Mouse (Mus musculus) lung, embryonic 15.5 days (tissue): ENCODE data around the gene Gabrb3. TPM values are rescaled to one million over a fixed set of nuclear protein-coding genes. Genes with fewer than 3 reads are reported as not detected.
"Not testable (repeated sequence)": the region's sequence is repeated elsewhere in the genome, so short reads cannot be mapped to it uniquely, and the experiment has no call there.

Source experiments
- ATAC-seq: fragments of 200-750 bp; cut with Nextera tagmentation; 2 replicates; pipeline ENCODE4 v1.8.0; 2017; ENCODE audit warnings: moderate number of reproducible peaks, borderline replicate concordance; ENCODE audit not compliant: low FRiP score, low TSS enrichment; ENCODE audit errors: extremely low read depth
- H3K27ac ChIP-seq: fragments of 300-500 bp; sonication (generic); 2 replicates; pipeline ENCODE4 v1.5.1; 2015; ENCODE audit warnings: moderate library complexity, mild to moderate bottlenecking, inconsistent platforms
- H3K27me3 ChIP-seq: fragments of 300-500 bp; sonication (generic); 2 replicates; pipeline ENCODE4 v1.6.1; 2015; ENCODE audit warnings: inconsistent platforms
- H3K36me3 ChIP-seq: fragments of 300-500 bp; sonication (generic); 2 replicates; pipeline ENCODE4 v1.6.1; 2015; ENCODE audit warnings: inconsistent platforms
- H3K4me1 ChIP-seq: fragments of 300-500 bp; sonication (generic); 2 replicates; pipeline ENCODE4 v1.6.1; 2015; ENCODE audit warnings: inconsistent platforms
- H3K4me2 ChIP-seq: fragments of 300-500 bp; sonication (generic); 2 replicates; pipeline ENCODE4 v1.6.1; 2015; ENCODE audit warnings: inconsistent platforms, mild to moderate bottlenecking, moderate library complexity
- H3K4me3 ChIP-seq: fragments of 300-500 bp; sonication (generic); 2 replicates; pipeline ENCODE4 v1.5.1; 2015; ENCODE audit warnings: mild to moderate bottlenecking, inconsistent platforms
- H3K9ac ChIP-seq: fragments of 300-500 bp; sonication (generic); 2 replicates; pipeline ENCODE4 v1.6.1; 2015; ENCODE audit warnings: inconsistent platforms
- H3K9me3 ChIP-seq: fragments of 300-500 bp; sonication (generic); 2 replicates; pipeline ENCODE4 v1.6.1; 2016; ENCODE audit warnings: inconsistent platforms
- WGBS: fragments of 180-500 bp; shearing (Covaris S2); methylation state at CpG from one replicate; pipeline ENCODE4 v1.1.7; 2015; 5-methylcytosine and 5-hydroxymethylcytosine counted together
- microRNA-seq: library from miRNA; unstranded; fragments of <30 nt; microRNA quantifications from one replicate; pipeline ENCODE4, GENCODE M21; 2016
- polyA plus RNA-seq: library from polyadenylated mRNA; unstranded; fragments of >200 nt; fragmentation: Nextera tagmentation; extraction: Ambion mirVana; gene quantifications from 2 replicates; pipeline ENCODE4 v1.2.1, GENCODE M21; 2015

Gene Gabrb3
- polyA plus RNA-seq, 1 experiment from 2014 or later: 0.81 TPM

DNA sequence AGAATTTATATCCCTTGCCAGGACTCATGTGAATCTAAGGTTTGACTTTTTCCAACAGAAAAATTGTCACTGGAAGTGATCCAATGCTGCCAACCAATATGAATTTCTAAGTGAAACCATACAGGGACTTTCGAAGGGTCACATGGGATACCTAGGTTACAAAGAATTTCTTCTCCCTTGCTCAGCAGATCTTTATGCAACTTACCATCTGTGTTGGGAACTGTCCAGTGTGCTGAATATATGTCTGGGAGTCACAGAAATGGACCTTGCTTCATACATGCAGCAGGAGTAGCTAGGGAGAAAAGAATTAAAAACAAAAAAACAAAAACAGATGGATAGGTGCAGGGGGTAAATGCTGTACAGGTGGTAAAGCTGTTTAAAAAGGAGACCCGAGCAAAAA, 327.3 kb downstream of the Gabrb3 start:
- H3K27me3 ChIP-seq: no peaks in the 10 kb centered on the region
- H3K9me3 ChIP-seq: no peaks in the 10 kb centered on the region
- H3K4me1 ChIP-seq: no peaks in the 10 kb centered on the region
- H3K27ac ChIP-seq: no peak overlapping the region
- H3K36me3 ChIP-seq: no peaks in the 10 kb centered on the region
- H3K4me3 ChIP-seq: no peak overlapping the region
- ATAC-seq: no peak
- no peak overlapping the region for H3K4me2 ChIP-seq
- no peak overlapping the region for H3K9ac ChIP-seq
- WGBS: 71% methylated on average over 2 of the region's 2 CpGs

GRCm38 (mm10) chr7:57760466-57760865, 341.0 kb downstream of the Gabrb3 start:
- 85% methylated on average over 5 of the region's 5 CpGs for WGBS
- H3K27ac ChIP-seq: no peak overlapping the region
- H3K4me1 ChIP-seq: no peaks in the 10 kb centered on the region
- no peaks in the 10 kb centered on the region for H3K36me3 ChIP-seq
- no peaks in the 10 kb centered on the region for H3K9me3 ChIP-seq
- H3K27me3 ChIP-seq: no peaks in the 10 kb centered on the region
- no peak overlapping the region for H3K4me3 ChIP-seq
- no peak overlapping the region for H3K9ac ChIP-seq
- H3K4me2 ChIP-seq: no peak overlapping the region
- ATAC-seq: no peak

DNA sequence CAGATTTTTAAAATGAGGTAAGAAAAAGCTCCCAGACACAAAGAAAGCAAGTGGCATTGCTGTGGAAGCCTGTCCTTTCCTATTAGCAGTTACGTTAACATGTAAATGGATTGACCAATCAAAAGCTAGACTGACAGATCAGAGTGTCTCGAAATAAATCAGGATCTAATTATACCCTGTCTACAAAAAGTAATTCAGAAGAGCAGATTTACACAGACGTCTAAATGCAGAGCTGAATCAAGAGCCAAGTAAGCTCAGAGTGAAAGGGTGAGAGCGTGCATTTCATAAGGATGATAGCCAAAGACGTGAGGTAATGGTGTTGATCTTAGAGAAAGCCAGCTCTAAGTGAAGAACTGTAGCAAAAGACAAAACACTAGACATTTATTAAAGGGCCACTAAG, 359.3 kb downstream of the Gabrb3 start:
- H3K4me1 ChIP-seq: no peaks in the 10 kb centered on the region
- no peak overlapping the region for H3K4me2 ChIP-seq
- H3K27me3 ChIP-seq: no peaks in the 10 kb centered on the region
- H3K4me3 ChIP-seq: no peak overlapping the region
- ATAC-seq: no peak
- WGBS: 58% methylated on average over 5 of the region's 5 CpGs
- H3K9me3 ChIP-seq: no peaks in the 10 kb centered on the region
- no peak overlapping the region for H3K27ac ChIP-seq
- H3K36me3 ChIP-seq: no peaks in the 10 kb centered on the region
- H3K9ac ChIP-seq: no peak overlapping the region

- not testable (repeated sequence) for H3K4me3 ChIP-seq, H3K4me1 ChIP-seq, H3K27ac ChIP-seq, H3K9me3 ChIP-seq, H3K4me2 ChIP-seq, ATAC-seq, H3K9ac ChIP-seq, H3K27me3 ChIP-seq, H3K36me3 ChIP-seq
- WGBS: 66% methylated on average over 2 of the region's 2 CpGs
Observed at GRCm38 (mm10) chr7:57786102-57786501, 366.6 kb downstream of the Gabrb3 start.

DNA sequence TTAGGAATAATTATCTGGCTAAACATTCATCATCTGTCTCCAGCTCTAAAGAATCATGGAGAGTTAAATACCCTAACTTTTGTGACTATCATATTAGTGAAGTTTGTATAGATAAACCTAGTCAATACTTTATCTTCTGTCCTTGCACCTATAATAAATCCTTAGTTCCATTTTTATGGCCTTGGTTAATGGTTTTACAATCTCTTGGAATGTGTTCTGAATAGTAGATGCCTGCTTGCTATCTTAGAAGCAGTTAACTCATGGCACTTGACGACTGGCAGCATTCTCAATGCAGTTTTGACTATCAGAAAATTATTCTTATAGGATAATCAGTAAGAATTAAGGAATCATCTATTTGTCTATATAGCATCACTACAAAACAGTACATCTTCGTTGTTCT, 368.0 kb downstream of the Gabrb3 start:
- Histone ChIP-seq H3K4me1 (no peaks in the 10 kb centered on the region), H3K9ac (no peak overlapping the region), H3K27ac (no peak overlapping the region), H3K27me3 (no peaks in the 10 kb centered on the region), H3K4me2 (no peak overlapping the region), H3K4me3 (no peak overlapping the region), H3K36me3 (no peaks in the 10 kb centered on the region), H3K9me3 (no peaks in the 10 kb centered on the region)
- 33% methylated on average over 2 of the region's 2 CpGs for WGBS
- no peak for ATAC-seq

DNA sequence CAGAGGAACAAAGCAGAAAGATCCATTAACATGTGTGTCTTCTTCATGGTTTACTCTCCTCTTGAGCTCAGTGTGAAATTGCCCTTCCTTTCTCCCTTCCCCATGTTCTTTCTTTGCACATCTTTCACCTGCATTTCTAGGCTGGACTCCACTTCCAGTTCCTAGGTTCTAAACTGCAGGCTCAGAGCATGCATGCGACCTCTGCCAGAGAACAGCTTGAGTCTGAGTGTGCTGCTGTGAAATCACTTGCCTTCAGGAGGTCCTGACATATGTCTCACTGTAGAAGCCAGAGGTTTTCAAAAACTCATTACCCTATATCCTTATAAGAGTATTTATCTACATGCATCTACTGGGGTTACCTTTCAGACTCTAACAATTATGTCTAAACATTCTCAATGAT, 383.8 kb downstream of the Gabrb3 start:
- no peak overlapping the region for H3K27ac ChIP-seq
- no peaks in the 10 kb centered on the region for H3K36me3 ChIP-seq
- no peaks in the 10 kb centered on the region for H3K9me3 ChIP-seq
- no peak overlapping the region for H3K4me3 ChIP-seq
- H3K4me2 ChIP-seq: no peak overlapping the region
- no peak for ATAC-seq
- no peaks in the 10 kb centered on the region for H3K27me3 ChIP-seq
- H3K9ac ChIP-seq: no peak overlapping the region
- no peaks in the 10 kb centered on the region for H3K4me1 ChIP-seq
- 62% methylated on average over 1 of the region's 1 CpGs for WGBS

DNA sequence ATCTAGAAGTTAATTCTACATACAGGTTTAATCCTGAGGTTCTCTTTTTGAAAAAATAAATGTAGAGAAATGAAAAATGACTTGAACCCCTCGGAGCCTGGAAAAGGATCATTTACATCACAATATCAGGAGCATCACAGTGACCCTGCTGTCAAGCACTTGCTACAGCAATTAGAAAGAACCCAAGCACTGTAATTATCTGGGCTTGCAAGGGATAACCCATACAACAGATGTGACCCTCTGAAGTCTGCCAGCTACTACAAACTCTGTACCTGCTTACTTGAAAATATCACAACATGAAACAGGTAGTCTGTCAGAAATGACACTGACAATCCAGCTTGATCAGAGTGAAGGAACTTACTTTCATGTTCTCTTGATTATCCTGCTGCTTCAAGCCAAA, 394.2 kb downstream of the Gabrb3 start:
- no peak for ATAC-seq

GRCm38 (mm10) chr7:57842383-57842896, 422.9 kb downstream of the Gabrb3 start:
- Histone ChIP-seq H3K4me1 (no peaks in the 10 kb centered on the region), H3K27me3 (no peaks in the 10 kb centered on the region), H3K4me3 (no peak overlapping the region), H3K9me3 (no peaks in the 10 kb centered on the region), H3K36me3 (no peaks in the 10 kb centered on the region), H3K4me2 (no peak overlapping the region), H3K27ac (no peak overlapping the region), H3K9ac (no peak overlapping the region)
- ATAC-seq: no peak
- 66% methylated on average over 1 of the region's 1 CpGs for WGBS

More for the DNA sequence above, 394.2 kb downstream of the Gabrb3 start:
- Histone ChIP-seq H3K4me2 (no peak overlapping the region), H3K27me3 (no peaks in the 10 kb centered on the region), H3K9me3 (no peaks in the 10 kb centered on the region), H3K4me3 (no peak overlapping the region), H3K27ac (no peak overlapping the region), H3K9ac (no peak overlapping the region), H3K4me1 (no peaks in the 10 kb centered on the region), H3K36me3 (no peaks in the 10 kb centered on the region)
- 55% methylated on average over 1 of the region's 1 CpGs for WGBS

DNA sequence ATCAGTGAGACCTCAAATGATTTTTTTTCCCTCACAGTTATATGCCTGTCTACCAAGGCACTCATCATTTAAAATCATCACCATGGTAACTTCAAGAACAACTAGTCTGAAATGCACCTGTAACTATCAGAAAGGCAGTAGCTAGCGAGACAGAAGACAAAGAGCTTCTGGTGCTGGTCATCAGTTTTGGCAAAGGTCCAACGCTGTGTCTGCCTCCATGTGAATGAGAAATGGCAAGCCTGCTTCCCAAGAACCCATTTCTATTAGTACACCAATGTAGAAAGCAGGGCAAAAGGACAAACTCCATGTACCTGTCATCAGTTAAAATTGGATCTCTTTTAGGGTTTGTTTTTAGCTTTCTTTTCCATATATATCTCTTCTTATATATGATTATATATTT, 448.5 kb downstream of the Gabrb3 start:
- Histone ChIP-seq H3K9me3 (no peaks in the 10 kb centered on the region), H3K4me3 (no peak overlapping the region), H3K27me3 (no peaks in the 10 kb centered on the region), H3K4me1 (no peaks in the 10 kb centered on the region), H3K4me2 (no peak overlapping the region), H3K27ac (no peak overlapping the region), H3K36me3 (no peaks in the 10 kb centered on the region), H3K9ac (no peak overlapping the region)
- 69% methylated on average over 2 of the region's 2 CpGs for WGBS
- no peak for ATAC-seq

Small RNAs within 50 kb of the gene (microRNA-seq; reads per million reads assigned to microRNA genes)
- gene Mir6389: not detected

Other genes with a start within 250 kb of the Gabrb3 start
- gene Gabrg3, start 32.5 kb upstream of the Gabrb3 start, polyA plus RNA-seq: 0.16 and 0.45 TPM in 2 replicates
- 0.06 TPM in 1 of 2 replicates, not detected in the other for gene Gabra5, start 90.4 kb downstream of the Gabrb3 start, polyA plus RNA-seq